Mouse (Mus musculus) brain, embryonic 14.5 days (tissue): ENCODE measurements at regions not wholly inside any gene's neighbourhood (a gene's known extent, or its start where the extent isn't known, plus 50 kb on each side); places are given as distances from the start of the nearest gene placed in this dataset.

ENCODE experiments used
- CTCF ChIP-seq: fragments of 200-500 bp; IDR thresholded peaks from 2 replicates; pipeline ENCODE4 v1.5.1; 2012; ENCODE audit warnings: inconsistent platforms, mild to moderate bottlenecking, moderate library complexity, borderline replicate concordance; ENCODE audit not compliant: insufficient read depth, insufficient read length; ENCODE audit errors: extremely low read depth
- POLR2A ChIP-seq: fragments of 200-500 bp; IDR thresholded peaks from 2 replicates; pipeline ENCODE4 v1.6.1; 2012; ENCODE audit warnings: mild to moderate bottlenecking, inconsistent platforms, borderline replicate concordance; ENCODE audit not compliant: poor library complexity, insufficient read depth, insufficient read length, severe bottlenecking; ENCODE audit errors: extremely low read depth

- TF ChIP-seq POLR2A (no peak), CTCF (no peak)
These were observed 436.5 kb upstream of the Mgmt start for GRCm38 (mm10) chr7:136457867-136458448.
